Mouse (Mus musculus): ENCODE results near the gene Golga4. TPM values are rescaled to one million over a fixed set of nuclear protein-coding genes. Genes with fewer than 3 reads are reported as not detected.

The Golga4 gene
- polyA plus RNA-seq, 1 experiment from 2014 or later, result 55.1 TPM

DNA sequence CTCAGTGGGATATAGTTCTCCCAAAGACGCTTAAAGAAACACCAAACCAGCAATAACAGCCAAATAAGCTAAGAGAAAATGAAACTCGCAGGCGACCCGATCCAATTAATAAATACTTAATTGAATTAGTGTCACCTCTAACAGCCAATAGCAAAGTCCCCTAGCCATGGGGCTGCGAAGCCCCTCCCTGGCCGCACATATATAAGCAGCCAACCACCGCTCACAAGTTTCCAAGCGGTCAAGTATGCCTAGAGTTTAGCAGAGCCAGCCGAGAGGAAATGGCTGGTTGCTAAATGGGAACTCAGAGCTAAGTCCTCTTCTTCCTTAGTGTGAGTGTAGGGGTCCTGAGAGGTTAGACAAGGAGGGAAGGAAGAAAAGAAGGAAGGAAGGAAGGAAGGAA lies 28.1 kb upstream of the Golga4 start, which contains the start of gene Eomes:
TSS of gene Eomes (plus strand) at position 252 of the 400 bp plus-strand sequence.
- WGBS, result under 1% methylated on average over 9 of the region's 9 CpGs
- Histone ChIP-seq H3K9me3 (ENCODE audit: low read length) (no peaks in the 10 kb centered on the region), H3K4me1 (ENCODE audit: insufficient read depth, low read length) (peaks cover 27% of the 10 kb centered on the region), H3K36me3 (ENCODE audit: insufficient read depth, low read length) (no peaks in the 10 kb centered on the region), H3K27me3 (ENCODE audit: insufficient read depth, low read length) (peaks cover 88% of the 10 kb centered on the region), H3K4me2 (replicated peaks; ENCODE audit: low read depth, low read length) (peak within 1 kb of the TSS; percentile 74), H3K4me3 (ENCODE audit: low read length) (peak within 1 kb of the TSS; percentile 50), H3K27ac (ENCODE audit: low read length) (no peak within 1 kb of the TSS), H3K9ac (replicated peaks; ENCODE audit: low read length) (peak within 1 kb of the TSS; percentile 35; the same call in 1 of the 2 replicates)
- ATAC-seq (ENCODE audit: low FRiP score, low TSS enrichment), result no peak

DNA sequence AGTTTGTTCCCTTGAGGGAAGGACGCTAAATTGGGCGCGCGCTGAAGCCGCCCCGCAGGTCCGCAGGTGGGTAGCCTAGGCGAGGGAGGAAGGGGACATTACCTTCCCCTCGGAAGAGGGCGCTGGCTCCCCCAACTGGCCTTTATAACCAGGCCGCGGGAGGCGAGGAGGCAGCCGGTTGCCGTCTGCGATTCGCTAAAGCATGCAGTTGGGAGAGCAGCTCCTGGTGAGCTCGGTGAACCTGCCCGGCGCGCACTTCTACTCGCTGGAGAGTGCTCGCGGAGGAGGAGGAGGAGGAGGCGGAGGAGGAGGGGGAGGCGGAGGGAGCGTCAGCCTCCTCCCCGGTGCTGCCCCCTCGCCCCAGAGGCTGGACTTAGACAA lies 27.6 kb upstream of the Golga4 start:
- H3K27me3 ChIP-seq (ENCODE audit: insufficient read depth, low read length), result peaks cover 89% of the 10 kb centered on the region
- H3K4me3 ChIP-seq (ENCODE audit: low read length), result peak overlapping the region; percentile 50
- no peaks in the 10 kb centered on the region for H3K36me3 ChIP-seq (ENCODE audit: insufficient read depth, low read length)
- H3K9ac ChIP-seq (replicated peaks; ENCODE audit: low read length), result peak overlapping the region; percentile 35; the same call in 1 of the 2 replicates
- H3K4me2 ChIP-seq (replicated peaks; ENCODE audit: low read depth, low read length), result peak overlapping the region; percentile 74
- no peaks in the 10 kb centered on the region for H3K9me3 ChIP-seq (ENCODE audit: low read length)
- H3K4me1 ChIP-seq (ENCODE audit: insufficient read depth, low read length), result peaks cover 27% of the 10 kb centered on the region
- ATAC-seq (ENCODE audit: low FRiP score, low TSS enrichment), result peak; percentile 72
- WGBS, result under 1% methylated on average over 29 of the region's 29 CpGs
- no peak overlapping the region for H3K27ac ChIP-seq (ENCODE audit: low read length)

DNA sequence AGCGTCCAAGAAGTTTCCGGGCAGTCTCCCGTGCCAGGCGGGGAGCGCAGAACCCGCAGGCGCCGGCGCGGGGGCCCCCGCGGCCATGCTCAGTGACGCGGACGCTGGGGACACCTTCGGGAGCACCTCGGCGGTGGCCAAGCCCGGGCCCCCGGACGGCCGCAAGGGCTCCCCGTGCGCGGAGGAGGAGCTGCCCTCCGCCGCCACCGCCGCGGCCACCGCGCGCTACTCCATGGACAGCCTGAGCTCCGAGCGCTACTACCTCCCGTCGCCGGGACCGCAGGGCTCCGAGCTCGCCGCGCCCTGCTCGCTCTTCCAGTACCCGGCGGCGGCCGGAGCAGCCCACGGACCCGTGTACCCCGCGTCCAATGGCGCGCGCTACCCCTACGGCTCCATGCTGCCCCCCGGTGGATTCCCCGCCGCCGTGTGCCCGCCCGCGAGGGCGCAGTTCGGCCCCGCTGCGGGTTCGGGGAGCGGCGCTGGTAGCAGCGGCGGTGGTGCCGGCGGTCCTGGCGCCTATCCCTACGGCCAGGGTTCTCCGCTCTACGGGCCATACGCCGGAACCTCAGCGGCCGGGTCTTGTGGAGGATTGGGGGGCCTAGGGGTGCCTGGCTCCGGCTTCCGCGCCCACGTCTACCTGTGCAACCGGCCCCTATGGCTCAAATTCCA lies 27.1 kb upstream of the Golga4 start:
- Histone ChIP-seq H3K9ac (replicated peaks; ENCODE audit: low read length) (peak overlapping the region; percentile 35; the same call in 1 of the 2 replicates), H3K9me3 (ENCODE audit: low read length) (no peaks in the 10 kb centered on the region), H3K4me2 (replicated peaks; ENCODE audit: low read depth, low read length) (peak overlapping the region; percentile 74), H3K4me3 (ENCODE audit: low read length) (peak overlapping the region; percentile 50), H3K27ac (ENCODE audit: low read length) (no peak overlapping the region), H3K27me3 (ENCODE audit: insufficient read depth, low read length) (peaks cover 94% of the 10 kb centered on the region), H3K36me3 (ENCODE audit: insufficient read depth, low read length) (no peaks in the 10 kb centered on the region), H3K4me1 (ENCODE audit: insufficient read depth, low read length) (peaks cover 27% of the 10 kb centered on the region)
- peak; percentile 83 for ATAC-seq (ENCODE audit: low FRiP score, low TSS enrichment)
- WGBS, result under 1% methylated on average over 86 of the region's 87 CpGs

DNA sequence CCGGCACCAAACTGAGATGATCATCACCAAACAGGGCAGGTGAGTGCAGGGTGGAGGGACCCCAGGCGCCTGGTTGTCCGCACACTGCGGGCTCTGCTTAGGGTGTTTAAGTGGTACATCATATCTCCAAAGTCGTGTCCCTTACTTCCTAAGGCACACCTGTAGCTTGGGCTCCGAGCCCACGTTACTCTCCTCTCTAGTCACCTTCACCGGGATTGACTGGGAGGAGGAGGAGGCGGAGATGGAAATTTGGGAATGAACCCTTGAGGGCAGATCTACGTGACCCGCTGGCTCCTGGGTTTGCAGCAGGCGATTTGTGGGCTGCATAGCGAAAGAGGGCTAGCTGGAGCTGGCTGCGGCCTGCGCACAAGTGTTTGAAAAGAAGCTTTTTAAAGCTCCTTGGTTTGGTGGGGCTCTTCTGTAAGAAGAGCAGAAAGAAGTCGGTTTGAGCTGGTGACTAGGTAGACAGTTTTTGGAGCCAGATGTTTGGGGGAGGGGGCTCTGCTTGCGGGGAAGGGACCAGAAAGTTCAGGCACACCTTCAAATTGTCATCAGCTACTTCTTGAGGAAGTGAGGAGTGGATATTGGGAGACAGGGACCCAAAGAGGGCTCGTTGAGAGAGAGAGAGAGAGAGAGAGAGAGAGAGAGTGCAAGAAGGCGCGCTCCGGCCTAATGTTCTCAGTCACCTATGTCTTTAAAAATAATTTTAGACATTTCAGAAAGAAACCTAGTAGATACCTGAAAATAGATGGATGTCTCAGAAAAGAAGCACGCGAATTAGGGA lies 26.4 kb upstream of the Golga4 start:
- peak overlapping the region; percentile 74; the same call in 1 of the 2 replicates for H3K4me2 ChIP-seq (replicated peaks; ENCODE audit: low read depth, low read length)
- peaks cover 27% of the 10 kb centered on the region for H3K4me1 ChIP-seq (ENCODE audit: insufficient read depth, low read length)
- H3K9me3 ChIP-seq (ENCODE audit: low read length), result no peaks in the 10 kb centered on the region
- peaks cover 96% of the 10 kb centered on the region for H3K27me3 ChIP-seq (ENCODE audit: insufficient read depth, low read length)
- ATAC-seq (ENCODE audit: low FRiP score, low TSS enrichment), result 0 out of 2 replicates have a peak, but pooled peaks have one; percentile 24
- H3K36me3 ChIP-seq (ENCODE audit: insufficient read depth, low read length), result no peaks in the 10 kb centered on the region
- no peak overlapping the region for H3K9ac ChIP-seq (replicated peaks; ENCODE audit: low read length)
- H3K4me3 ChIP-seq (ENCODE audit: low read length), result peak overlapping the region; percentile 50; the same call in 1 of the 2 replicates
- WGBS, result 6% methylated on average over 23 of the region's 23 CpGs
- no peak overlapping the region for H3K27ac ChIP-seq (ENCODE audit: low read length)

DNA sequence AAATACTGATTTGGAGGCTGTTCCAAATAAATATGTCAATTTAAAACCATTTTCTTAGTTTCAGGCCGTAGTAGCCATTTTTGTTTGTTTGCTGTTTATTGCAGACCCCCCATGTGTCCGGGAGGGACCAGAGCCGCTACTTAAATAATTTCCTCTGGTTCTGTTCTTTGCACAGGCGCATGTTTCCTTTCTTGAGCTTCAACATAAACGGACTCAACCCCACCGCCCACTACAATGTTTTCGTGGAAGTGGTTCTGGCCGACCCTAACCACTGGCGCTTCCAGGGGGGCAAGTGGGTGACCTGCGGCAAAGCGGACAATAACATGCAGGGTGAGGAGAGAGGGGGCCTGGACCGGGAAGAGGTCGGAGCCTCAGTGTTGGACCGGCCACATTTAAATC lies 25.8 kb upstream of the Golga4 start:
- Histone ChIP-seq H3K36me3 (ENCODE audit: insufficient read depth, low read length) (no peaks in the 10 kb centered on the region), H3K27ac (ENCODE audit: low read length) (no peak overlapping the region), H3K4me3 (ENCODE audit: low read length) (no peak overlapping the region), H3K9me3 (ENCODE audit: low read length) (no peaks in the 10 kb centered on the region), H3K4me2 (replicated peaks; ENCODE audit: low read depth, low read length) (no peak overlapping the region), H3K9ac (replicated peaks; ENCODE audit: low read length) (no peak overlapping the region), H3K4me1 (ENCODE audit: insufficient read depth, low read length) (peaks cover 27% of the 10 kb centered on the region), H3K27me3 (ENCODE audit: insufficient read depth, low read length) (peaks cover 96% of the 10 kb centered on the region)
- ATAC-seq (ENCODE audit: low FRiP score, low TSS enrichment), result no peak
- 4% methylated on average over 14 of the region's 14 CpGs for WGBS

DNA sequence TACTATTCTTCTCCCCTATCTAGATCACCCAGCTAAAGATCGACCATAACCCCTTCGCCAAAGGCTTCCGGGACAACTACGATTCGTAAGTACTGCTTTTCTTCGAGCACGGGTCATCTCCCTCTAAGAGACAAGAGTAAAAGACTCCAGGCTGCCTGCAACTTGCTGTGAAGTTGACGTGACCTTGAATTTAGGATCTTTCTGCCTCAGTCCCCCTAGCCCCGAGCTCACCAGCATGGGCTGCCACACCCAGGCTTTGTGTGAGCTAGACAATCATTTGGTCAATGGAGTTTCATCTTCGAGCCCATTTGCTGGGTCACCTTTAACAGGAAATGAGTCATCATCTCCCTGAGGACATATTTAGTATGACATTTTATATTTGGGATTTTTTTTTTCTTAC lies 23.9 kb upstream of the Golga4 start:
- peaks cover 20% of the 10 kb centered on the region for H3K4me1 ChIP-seq (ENCODE audit: insufficient read depth, low read length)
- no peak overlapping the region for H3K9ac ChIP-seq (replicated peaks; ENCODE audit: low read length)
- H3K9me3 ChIP-seq (ENCODE audit: low read length), result no peaks in the 10 kb centered on the region
- H3K4me2 ChIP-seq (replicated peaks; ENCODE audit: low read depth, low read length), result no peak overlapping the region
- WGBS, result 74% methylated on average over 10 of the region's 10 CpGs
- peaks cover 99% of the 10 kb centered on the region for H3K27me3 ChIP-seq (ENCODE audit: insufficient read depth, low read length)
- H3K4me3 ChIP-seq (ENCODE audit: low read length), result no peak overlapping the region
- H3K36me3 ChIP-seq (ENCODE audit: insufficient read depth, low read length), result no peaks in the 10 kb centered on the region
- no peak for ATAC-seq (ENCODE audit: low FRiP score, low TSS enrichment)
- H3K27ac ChIP-seq (ENCODE audit: low read length), result no peak overlapping the region

DNA sequence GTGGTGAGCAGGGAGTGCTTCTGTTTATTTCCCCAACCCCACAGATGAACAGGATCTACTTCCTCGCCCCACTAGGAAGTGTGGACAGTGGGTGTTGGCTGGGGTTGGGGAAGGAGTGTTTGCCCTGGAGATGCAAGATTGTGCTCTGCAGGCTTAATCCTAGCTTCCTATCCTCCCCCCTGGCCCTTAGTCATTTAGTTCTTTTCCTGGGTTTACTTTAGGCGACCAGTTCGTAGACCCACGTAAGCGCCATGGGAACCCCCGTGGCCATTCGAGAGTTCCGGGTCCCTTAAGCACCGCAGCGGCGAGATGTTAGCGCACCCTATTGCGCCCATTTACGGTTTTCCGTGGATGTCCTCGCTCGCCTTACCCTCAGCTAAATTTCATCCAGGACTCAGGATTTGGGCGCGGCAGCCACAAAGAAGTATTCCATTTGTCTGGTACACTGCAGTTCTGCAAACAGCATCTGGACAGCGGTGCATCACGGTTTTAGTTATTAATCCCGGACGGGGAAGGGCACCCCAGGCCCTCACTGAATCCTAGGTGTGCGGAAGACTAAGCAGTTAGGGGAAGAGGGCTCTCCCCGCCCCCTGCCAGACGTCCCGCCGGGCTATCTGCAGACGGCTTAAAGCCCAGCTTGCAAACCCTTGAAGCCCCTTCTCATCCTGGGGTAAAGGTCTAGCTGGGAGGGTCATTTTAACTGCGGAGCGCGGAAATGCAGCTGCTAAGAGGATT lies 19.5 kb upstream of the Golga4 start:
- no peak overlapping the region for H3K4me3 ChIP-seq (ENCODE audit: low read length)
- ATAC-seq (ENCODE audit: low FRiP score, low TSS enrichment), result no peak
- no peak overlapping the region for H3K4me2 ChIP-seq (replicated peaks; ENCODE audit: low read depth, low read length)

DNA sequence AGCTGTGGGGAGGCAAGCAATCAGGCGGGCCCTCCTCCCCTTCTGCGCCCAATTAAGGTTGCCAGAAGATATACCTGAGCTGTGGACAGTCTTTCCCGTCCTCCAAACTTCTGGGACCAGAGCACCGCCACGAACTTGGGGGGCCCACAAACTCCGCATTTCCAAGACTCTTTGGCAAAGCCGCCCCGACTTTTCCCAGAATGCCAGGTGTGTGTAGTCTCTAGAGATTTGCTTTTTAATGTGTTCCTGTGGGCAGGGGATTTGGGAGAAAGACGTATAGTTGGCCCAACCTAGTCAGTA lies 19.0 kb upstream of the Golga4 start:
- Histone ChIP-seq H3K27ac (ENCODE audit: low read length) (no peak overlapping the region), H3K4me1 (ENCODE audit: insufficient read depth, low read length) (peaks cover 22% of the 10 kb centered on the region; the same call in 1 of the 2 replicates), H3K27me3 (ENCODE audit: insufficient read depth, low read length) (peaks cover 81% of the 10 kb centered on the region), H3K4me2 (replicated peaks; ENCODE audit: low read depth, low read length) (no peak overlapping the region), H3K36me3 (ENCODE audit: insufficient read depth, low read length) (no peaks in the 10 kb centered on the region), H3K9me3 (ENCODE audit: low read length) (no peaks in the 10 kb centered on the region), H3K4me3 (ENCODE audit: low read length) (no peak overlapping the region), H3K9ac (replicated peaks; ENCODE audit: low read length) (no peak overlapping the region)
- 2% methylated on average over 9 of the region's 9 CpGs for WGBS
- no peak for ATAC-seq (ENCODE audit: low FRiP score, low TSS enrichment)

More for the DNA sequence above, 19.5 kb upstream of the Golga4 start:
- peaks cover 22% of the 10 kb centered on the region; the same call in 1 of the 2 replicates for H3K4me1 ChIP-seq (ENCODE audit: insufficient read depth, low read length)
- no peak overlapping the region for H3K9ac ChIP-seq (replicated peaks; ENCODE audit: low read length)
- H3K27ac ChIP-seq (ENCODE audit: low read length), result no peak overlapping the region
- H3K36me3 ChIP-seq (ENCODE audit: insufficient read depth, low read length), result no peaks in the 10 kb centered on the region
- H3K9me3 ChIP-seq (ENCODE audit: low read length), result no peaks in the 10 kb centered on the region
- H3K27me3 ChIP-seq (ENCODE audit: insufficient read depth, low read length), result peaks cover 86% of the 10 kb centered on the region
- WGBS, result under 1% methylated on average over 32 of the region's 32 CpGs

DNA sequence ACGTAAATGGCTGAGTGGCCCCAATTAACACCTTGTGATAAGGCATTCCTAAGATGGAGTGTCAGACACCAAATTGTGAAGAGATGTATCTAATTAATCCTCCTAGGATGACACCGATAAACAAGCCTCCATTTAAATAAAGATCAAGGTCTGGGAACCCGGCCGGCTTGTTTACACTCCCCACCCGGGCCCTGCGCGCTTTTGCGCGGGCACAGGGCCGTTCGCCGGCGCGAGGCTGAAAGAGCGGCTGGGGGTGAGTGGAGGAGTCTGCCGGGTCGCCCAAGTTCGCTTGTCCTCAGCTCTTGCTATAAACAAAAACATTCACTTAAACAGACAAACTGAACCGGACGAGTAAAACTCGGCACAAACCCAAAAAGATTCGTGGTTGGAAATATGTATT lies 18.4 kb upstream of the Golga4 start:
- Histone ChIP-seq H3K4me1 (ENCODE audit: insufficient read depth, low read length) (peaks cover 22% of the 10 kb centered on the region; the same call in 1 of the 2 replicates), H3K36me3 (ENCODE audit: insufficient read depth, low read length) (no peaks in the 10 kb centered on the region), H3K27me3 (ENCODE audit: insufficient read depth, low read length) (peaks cover 76% of the 10 kb centered on the region), H3K9ac (replicated peaks; ENCODE audit: low read length) (no peak overlapping the region), H3K27ac (ENCODE audit: low read length) (no peak overlapping the region), H3K4me2 (replicated peaks; ENCODE audit: low read depth, low read length) (peak overlapping the region; percentile 61), H3K4me3 (ENCODE audit: low read length) (peak overlapping the region; percentile 42), H3K9me3 (ENCODE audit: low read length) (no peaks in the 10 kb centered on the region)
- under 1% methylated on average over 22 of the region's 22 CpGs for WGBS
- ATAC-seq (ENCODE audit: low FRiP score, low TSS enrichment), result no peak

All from kidney, embryonic 16.5 days (tissue).